Mouse (Mus musculus): ENCODE data around the gene Nhs.
"Not testable (repeated sequence)": the region's sequence is repeated elsewhere in the genome, so short reads cannot be mapped to it uniquely, and the experiment has no call there.

The Nhs gene

GRCm38 (mm10) chrX:161943098-161943680 is 216.3 kb downstream of the Nhs start:
- DNase-seq (ENCODE audit: low spot score) = no peak

- no peak for DNase-seq (ENCODE audit: low spot score)
These were observed 218.8 kb downstream of the Nhs start for GRCm38 (mm10) chrX:161940696-161941095.

- no peak for DNase-seq (ENCODE audit: low spot score)
These were observed 232.9 kb downstream of the Nhs start for GRCm38 (mm10) chrX:161926683-161927053.

GRCm38 (mm10) chrX:161925973-161926682 is 233.4 kb downstream of the Nhs start:
- no peak for DNase-seq (ENCODE audit: low spot score)

GRCm38 (mm10) chrX:161922655-161923054 is 236.9 kb downstream of the Nhs start:
- no peak for DNase-seq (ENCODE audit: low spot score)

GRCm38 (mm10) chrX:161921581-161921980 is 237.9 kb downstream of the Nhs start:
- DNase-seq (ENCODE audit: low spot score) = no peak

- DNase-seq (ENCODE audit: low spot score) = no peak
These were observed 249.6 kb downstream of the Nhs start for GRCm38 (mm10) chrX:161909963-161910362.

GRCm38 (mm10) chrX:161908652-161909403 is 250.7 kb downstream of the Nhs start:
- no peak for DNase-seq (ENCODE audit: low spot score)

GRCm38 (mm10) chrX:161907595-161908592 is 251.6 kb downstream of the Nhs start:
- no peak for DNase-seq (ENCODE audit: low spot score)

GRCm38 (mm10) chrX:161894442-161894841 is 265.1 kb downstream of the Nhs start:
- no peak for DNase-seq (ENCODE audit: low spot score)

- no peak for DNase-seq (ENCODE audit: low spot score)
These were observed 275.9 kb downstream of the Nhs start for GRCm38 (mm10) chrX:161883661-161884060.

- DNase-seq (ENCODE audit: low spot score) = no peak
These were observed 282.4 kb downstream of the Nhs start for GRCm38 (mm10) chrX:161877123-161877522.

- DNase-seq (ENCODE audit: low spot score) = no peak
These were observed 286.0 kb downstream of the Nhs start for GRCm38 (mm10) chrX:161873511-161873910.

GRCm38 (mm10) chrX:161871306-161871705 is 288.2 kb downstream of the Nhs start:
- no peak for DNase-seq (ENCODE audit: low spot score)

GRCm38 (mm10) chrX:161855630-161856029 is 303.9 kb downstream of the Nhs start:
- DNase-seq (ENCODE audit: low spot score) = no peak

GRCm38 (mm10) chrX:161853626-161854312 is 305.8 kb downstream of the Nhs start:
- DNase-seq (ENCODE audit: low spot score) = no peak

- not testable (repeated sequence) for DNase-seq (ENCODE audit: low spot score)
These were observed 333.3 kb downstream of the Nhs start for GRCm38 (mm10) chrX:161826186-161826585.

GRCm38 (mm10) chrX:161790182-161790581 is 369.3 kb downstream of the Nhs start:
- DNase-seq (ENCODE audit: low spot score) = no peak

Data from left cerebral cortex, adult 11 months (tissue).